Mouse (Mus musculus) midbrain, postnatal 0 days (tissue): Measurements from ENCODE around the gene Gm28635. TPM values are rescaled to one million over a fixed set of nuclear protein-coding genes. Genes with fewer than 3 reads are reported as not detected.

ENCODE experiments used
- ATAC-seq: fragments of 200-750 bp; cut with Nextera tagmentation; 2 replicates; pipeline ENCODE4 v1.8.0; 2017; ENCODE audit warnings: moderate number of reproducible peaks, mild to moderate bottlenecking, moderate TSS enrichment, moderate library complexity; ENCODE audit not compliant: low FRiP score
- DNase-seq: peaks from one replicate; pipeline ENCODE4 v3.0.0-alpha.2; 2015; ENCODE audit warnings: low spot score
- H3K27ac ChIP-seq: fragments of 300-500 bp; sonication (generic); 2 replicates; pipeline ENCODE4 v1.5.1; 2014; ENCODE audit warnings: low read depth, mild to moderate bottlenecking, low read length, mixed read lengths
- H3K27me3 ChIP-seq: fragments of 300-500 bp; sonication (generic); 2 replicates; pipeline ENCODE4 v1.6.1; 2014; ENCODE audit warnings: low read length, control low read depth, mixed read lengths; ENCODE audit not compliant: insufficient read depth
- H3K36me3 ChIP-seq: fragments of 300-500 bp; sonication (generic); 2 replicates; pipeline ENCODE4 v1.6.1; 2014; ENCODE audit warnings: low read length, control low read depth, mixed read lengths; ENCODE audit not compliant: insufficient read depth
- H3K4me1 ChIP-seq: fragments of 300-500 bp; sonication (generic); 2 replicates; pipeline ENCODE4 v1.6.1; 2014; ENCODE audit warnings: mild to moderate bottlenecking, control low read depth, antibody characterized with exemption, low read length, mixed read lengths; ENCODE audit not compliant: insufficient read depth
- H3K4me2 ChIP-seq: fragments of 300-500 bp; sonication (generic); 2 replicates; pipeline ENCODE4 v1.6.1; 2014; ENCODE audit warnings: low read depth, mild to moderate bottlenecking, low read length, mixed read lengths; ENCODE audit not compliant: poor library complexity, severe bottlenecking
- H3K4me3 ChIP-seq: fragments of 300-500 bp; sonication (generic); 2 replicates; pipeline ENCODE4 v1.5.1; 2014; ENCODE audit warnings: low read depth, mild to moderate bottlenecking, low read length, moderate library complexity
- H3K9ac ChIP-seq: fragments of 300-500 bp; sonication (generic); replicated peaks from 2 replicates; pipeline ENCODE4 v1.6.1; 2014; ENCODE audit warnings: mild to moderate bottlenecking, low read length, moderate library complexity, mixed read lengths; ENCODE audit not compliant: poor library complexity, severe bottlenecking
- H3K9me3 ChIP-seq: fragments of 300-500 bp; sonication (generic); 2 replicates; pipeline ENCODE4 v1.6.1; 2016; ENCODE audit warnings: low read length, control low read depth
- CTCF ChIP-seq: IDR thresholded peaks from 2 replicates; pipeline ENCODE4 v1.5.1; 2016; ENCODE audit warnings: antibody characterized with exemption, mild to moderate bottlenecking
- WGBS: fragments of 180-500 bp; shearing (Covaris S2); extraction: QIAGEN DNeasy Blood & Tissue Kit; methylation state at CpG from one replicate; pipeline ENCODE4 v1.1.7; 2014; 5-methylcytosine and 5-hydroxymethylcytosine counted together
- polyA plus RNA-seq: library from polyadenylated mRNA; unstranded; fragments of >200 nt; fragmentation: Nextera tagmentation; extraction: Ambion mirVana; gene quantifications from 2 replicates; pipeline ENCODE4 v1.2.1, GENCODE M21; 2015
- total RNA-seq: library from RNA; depleted of rRNA; stranded (reverse); fragments of >200 nt; gene quantifications from 2 replicates; pipeline ENCODE4 v1.2.3, GENCODE M21; 2014

The Gm28635 gene
- total and polyA plus RNA-seq, 2 experiments from 2014 or later, result not detected

GRCm38 (mm10) chr2:84648369-84648768, 29.5 kb downstream of the Gm28635 start:
- H3K9ac ChIP-seq, result peak overlapping the region; percentile 64
- peak overlapping the region; percentile 34; the same call in 1 of the 2 replicates for H3K27ac ChIP-seq
- peak; percentile 53 for TF ChIP-seq CTCF
- peak overlapping the region; percentile 78 for H3K4me2 ChIP-seq
- DNase-seq (peak; percentile 60), ATAC-seq (no peak)
- WGBS, result 8% methylated on average over 6 of the region's 6 CpGs
- H3K4me1 ChIP-seq, result 0 out of 2 replicates have a peak, but pooled peaks cover 3% of the 10 kb centered on the region
- H3K4me3 ChIP-seq, result peak overlapping the region; percentile 63
- no peaks in the 10 kb centered on the region for H3K27me3 ChIP-seq
- no peaks in the 10 kb centered on the region for H3K9me3 ChIP-seq
- no peaks in the 10 kb centered on the region for H3K36me3 ChIP-seq

DNA sequence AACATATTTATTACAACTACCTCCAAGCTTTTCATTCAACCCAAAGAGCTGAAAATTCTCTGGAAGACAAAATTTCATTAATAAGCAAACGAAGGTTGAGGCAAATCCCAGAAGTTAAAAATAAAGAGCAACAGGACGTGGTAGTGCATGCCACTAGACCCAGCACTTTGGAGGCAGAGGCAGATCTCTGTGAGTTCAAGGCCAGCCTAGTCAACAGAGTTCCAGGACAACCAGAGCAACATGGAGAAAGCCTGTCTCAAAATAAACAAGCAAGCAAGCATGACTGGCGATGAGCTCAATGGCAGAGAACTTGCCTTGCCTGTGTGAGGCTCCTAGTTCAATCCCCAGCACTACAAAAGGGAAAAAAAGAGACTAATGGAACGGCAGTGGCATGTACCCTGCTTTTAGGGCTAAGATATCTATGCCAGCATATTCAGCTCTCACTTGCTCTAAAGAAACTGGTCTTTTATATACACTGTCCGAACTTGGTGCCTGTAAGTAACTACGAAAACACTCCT, 30.7 kb downstream of the Gm28635 start:
- H3K9me3 ChIP-seq, result no peaks in the 10 kb centered on the region
- peak overlapping the region; percentile 63 for H3K4me3 ChIP-seq
- 85% methylated on average over 6 of the region's 6 CpGs for WGBS
- H3K27ac ChIP-seq, result no peak overlapping the region
- no peaks in the 10 kb centered on the region for H3K27me3 ChIP-seq
- H3K4me1 ChIP-seq, result 0 out of 2 replicates have a peak, but pooled peaks cover 3% of the 10 kb centered on the region
- no peak overlapping the region; the same call in 1 of the 2 replicates for H3K9ac ChIP-seq
- peak overlapping the region; percentile 78 for H3K4me2 ChIP-seq
- DNase-seq, result no peak
- H3K36me3 ChIP-seq, result no peaks in the 10 kb centered on the region
- no peak for ATAC-seq
- no peak for TF ChIP-seq CTCF

DNA sequence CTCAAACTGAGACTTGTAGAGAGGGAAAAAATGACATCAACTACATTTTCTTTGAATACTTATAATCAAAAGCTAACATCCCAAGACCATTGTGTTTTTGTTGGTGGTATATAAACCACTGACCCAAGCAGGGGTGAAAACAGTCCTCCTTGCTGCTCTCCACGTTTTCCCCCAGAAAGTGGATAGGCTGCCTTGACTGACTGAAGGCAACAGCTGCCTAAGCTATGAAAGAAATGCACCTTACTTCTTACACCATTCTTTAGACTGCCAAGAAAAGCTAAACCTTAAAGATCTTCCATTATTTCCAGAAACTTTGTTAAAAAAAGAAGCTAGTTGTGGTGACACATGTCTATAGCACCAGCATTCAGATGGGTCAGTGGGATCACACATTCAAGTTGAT, 31.7 kb downstream of the Gm28635 start:
- no peak for TF ChIP-seq CTCF
- Histone ChIP-seq H3K36me3 (no peaks in the 10 kb centered on the region), H3K27me3 (no peaks in the 10 kb centered on the region), H3K9me3 (no peaks in the 10 kb centered on the region), H3K27ac (no peak overlapping the region), H3K4me3 (no peak overlapping the region), H3K9ac (no peak overlapping the region), H3K4me2 (no peak overlapping the region), H3K4me1 (0 out of 2 replicates have a peak, but pooled peaks cover 3% of the 10 kb centered on the region)
- WGBS, result 82% methylated on average over 1 of the region's 1 CpGs
- ATAC-seq, result no peak
- no peak for DNase-seq

- H3K9me3 ChIP-seq, result no peaks in the 10 kb centered on the region
- H3K4me2 ChIP-seq, result no peak overlapping the region
- no peak for TF ChIP-seq CTCF
Measured at GRCm38 (mm10) chr2:84640833-84641232, 37.0 kb downstream of the Gm28635 start.

DNA sequence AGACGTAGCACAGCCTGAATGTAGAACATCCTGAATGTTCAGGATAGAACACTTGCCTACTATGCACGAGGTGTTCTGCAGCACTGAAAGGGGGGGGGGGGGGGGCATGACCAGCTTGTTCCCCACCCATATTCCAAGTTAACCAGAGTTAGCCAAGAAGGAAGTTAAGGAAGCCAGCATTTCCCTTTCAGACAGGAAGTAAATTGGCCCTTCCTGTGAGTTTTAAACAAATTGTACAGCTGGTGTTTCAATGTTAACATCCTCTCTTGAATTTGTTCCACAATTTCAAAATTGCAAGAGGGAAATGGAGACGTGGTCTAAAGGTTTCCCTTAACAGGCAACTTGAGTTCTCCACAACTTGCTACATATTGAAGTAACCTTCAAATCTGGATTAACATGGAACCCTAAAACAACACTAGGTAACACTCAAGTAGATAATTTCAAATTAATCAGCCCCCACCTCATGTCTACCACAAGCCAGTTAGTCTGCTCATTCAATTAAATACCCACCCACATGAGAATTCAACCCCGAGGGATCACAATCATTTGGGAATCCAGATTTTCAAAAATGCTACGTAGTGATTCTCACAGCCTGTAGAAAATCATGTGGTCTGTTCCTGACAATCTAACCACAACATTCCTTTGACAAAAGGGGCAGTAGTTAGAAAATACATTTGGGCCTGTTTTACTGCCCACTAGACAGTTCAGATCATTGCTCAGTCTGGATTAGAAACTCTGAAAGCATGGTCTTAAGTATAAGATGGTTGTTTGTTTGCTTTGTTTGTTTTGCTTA, 39.2 kb downstream of the Gm28635 start:
- no peak for TF ChIP-seq CTCF
- Histone ChIP-seq H3K9me3 (no peaks in the 10 kb centered on the region), H3K4me2 (no peak overlapping the region), H3K27ac (0 out of 2 replicates have a peak overlapping the region, but pooled peaks have one; percentile 48), H3K27me3 (no peaks in the 10 kb centered on the region), H3K4me1 (0 out of 2 replicates have a peak, but pooled peaks cover 7% of the 10 kb centered on the region), H3K36me3 (no peaks in the 10 kb centered on the region), H3K9ac (no peak overlapping the region), H3K4me3 (no peak overlapping the region)
- WGBS, result 65% methylated on average over 5 of the region's 5 CpGs
- no peak for DNase-seq
- ATAC-seq, result no peak

More at GRCm38 (mm10) chr2:84640833-84641232, 37.0 kb downstream of the Gm28635 start:
- no peaks in the 10 kb centered on the region for H3K27me3 ChIP-seq
- H3K36me3 ChIP-seq, result no peaks in the 10 kb centered on the region
- no peak for DNase-seq
- H3K4me1 ChIP-seq, result 0 out of 2 replicates have a peak, but pooled peaks cover 7% of the 10 kb centered on the region
- H3K4me3 ChIP-seq, result no peak overlapping the region
- no peak overlapping the region for H3K27ac ChIP-seq
- no peak for ATAC-seq
- no peak overlapping the region for H3K9ac ChIP-seq
